Mouse (Mus musculus) cerebellum, adult 8-10 months (tissue): Measurements from ENCODE around the gene Man2b1.
"Not testable (repeated sequence)": the region's sequence is repeated elsewhere in the genome, so short reads cannot be mapped to it uniquely, and the experiment has no call there.

Source experiments
- DNase-seq: peaks from one replicate; pipeline ENCODE4 v3.0.0; 2022

Gene Man2b1

GRCm38 (mm10) chr8:85074617-85075016 lies 8.5 kb upstream of the Man2b1 start:
- no peak for DNase-seq

GRCm38 (mm10) chr8:85076001-85076400 lies 7.1 kb upstream of the Man2b1 start:
- DNase-seq = no peak

GRCm38 (mm10) chr8:85076993-85077392 lies 6.1 kb upstream of the Man2b1 start:
- DNase-seq = peak; percentile 75

GRCm38 (mm10) chr8:85080214-85080531 lies 2.9 kb upstream of the Man2b1 start:
- no peak for DNase-seq

- peak; percentile 66 for DNase-seq
Observed at GRCm38 (mm10) chr8:85080532-85081215, 2.4 kb upstream of the Man2b1 start, which contains the start of gene Wdr83os. Gene Wdr83os (plus strand): TSS chr8:85080740.

DNA sequence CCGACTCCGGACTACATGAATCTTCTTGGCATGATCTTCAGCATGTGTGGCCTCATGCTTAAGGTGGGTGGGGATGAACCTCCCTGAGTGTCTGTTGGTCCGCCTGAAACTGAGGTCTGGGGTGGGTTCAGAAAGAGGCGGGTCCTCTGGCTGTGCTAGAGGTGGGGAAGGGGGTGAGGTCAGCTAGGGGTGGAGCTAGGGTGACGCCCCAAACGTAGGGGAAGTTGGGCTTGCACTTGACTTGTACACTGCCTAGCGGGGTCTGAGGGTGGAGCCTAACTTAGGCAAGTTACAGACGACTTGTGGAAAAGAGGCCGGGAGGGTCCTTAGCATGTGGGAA lies 1.9 kb upstream of the Man2b1 start, which contains the start of gene Wdr83:
Wdr83 (minus strand) TSS at position 91 of the 340 bp plus-strand sequence.
- DNase-seq = no peak

DNA sequence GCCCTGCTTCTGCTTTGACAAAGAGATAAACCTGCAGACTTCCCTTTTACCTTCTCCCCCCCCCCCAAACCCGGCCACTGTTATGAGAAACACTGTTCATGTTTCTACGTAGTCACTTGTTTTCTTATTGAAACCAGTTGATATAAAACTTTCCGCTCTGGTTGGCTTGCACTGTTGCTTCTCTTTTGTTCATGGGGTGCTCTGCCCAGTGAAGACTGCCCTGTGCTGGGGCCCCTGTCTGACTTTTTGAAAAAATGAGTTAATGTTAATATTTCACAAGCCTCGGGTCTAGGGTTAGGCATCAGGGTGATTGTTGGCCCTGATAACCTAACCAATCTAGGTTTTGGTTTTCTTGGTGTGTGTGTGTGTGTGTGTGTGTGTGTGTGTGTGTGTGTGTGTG lies 901 bp upstream of the Man2b1 start:
- DNase-seq = not testable (repeated sequence)

DNA sequence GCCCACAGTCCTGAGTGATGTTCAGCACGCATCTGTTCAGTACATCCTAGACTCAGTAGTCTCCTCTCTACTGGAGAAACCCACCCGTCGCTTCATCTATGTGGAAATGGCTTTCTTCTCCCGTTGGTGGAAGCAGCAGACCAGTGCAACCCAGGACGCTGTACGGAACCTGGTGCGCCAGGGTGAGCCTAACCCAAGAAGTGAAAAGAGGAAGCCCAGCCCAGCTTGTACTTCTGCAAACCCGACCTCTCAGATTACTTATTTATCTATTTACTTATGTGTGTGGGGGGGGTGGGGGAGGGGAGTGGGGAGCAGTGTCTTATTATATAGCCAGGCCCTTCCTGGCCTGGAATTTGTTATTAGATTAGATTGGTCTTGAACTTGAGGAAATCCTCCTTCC lies 1.6 kb downstream of the Man2b1 start:
- DNase-seq = no peak

GRCm38 (mm10) chr8:85086238-85086637 lies 3.2 kb downstream of the Man2b1 start:
- DNase-seq = no peak

- DNase-seq = no peak
Observed at GRCm38 (mm10) chr8:85088771-85089170, 5.7 kb downstream of the Man2b1 start.

- no peak for DNase-seq
Observed at GRCm38 (mm10) chr8:85090856-85091255, 7.8 kb downstream of the Man2b1 start.

DNA sequence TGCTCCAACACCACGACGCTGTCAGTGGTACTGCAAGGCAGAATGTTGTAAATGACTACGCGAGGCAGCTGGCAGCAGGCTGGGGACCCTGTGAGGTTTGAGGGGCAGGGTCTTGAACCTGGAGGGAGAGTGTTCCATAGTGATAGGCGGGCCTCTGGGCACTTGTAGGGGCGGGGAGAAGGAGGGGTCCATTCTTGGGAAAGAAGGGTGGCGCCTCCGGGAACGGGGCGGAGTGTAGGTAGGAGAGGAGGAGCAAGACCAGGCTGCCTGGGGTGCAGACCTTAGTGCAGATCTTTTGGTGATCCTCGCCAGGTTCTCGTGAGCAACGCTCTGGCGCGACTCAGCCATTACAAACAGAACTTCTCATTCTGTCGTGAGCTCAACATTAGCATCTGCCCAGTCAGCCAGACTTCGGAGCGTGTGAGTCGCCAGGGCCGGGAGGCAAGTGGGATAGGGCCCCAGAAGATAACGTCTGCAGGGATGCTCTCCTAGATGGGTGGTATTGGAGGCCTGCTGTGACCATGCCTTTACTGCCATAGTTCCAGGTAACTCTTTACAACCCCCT lies 8.5 kb downstream of the Man2b1 start:
- no peak for DNase-seq

- DNase-seq = no peak
Observed at GRCm38 (mm10) chr8:85095051-85095450, 12.0 kb downstream of the Man2b1 start.

DNA sequence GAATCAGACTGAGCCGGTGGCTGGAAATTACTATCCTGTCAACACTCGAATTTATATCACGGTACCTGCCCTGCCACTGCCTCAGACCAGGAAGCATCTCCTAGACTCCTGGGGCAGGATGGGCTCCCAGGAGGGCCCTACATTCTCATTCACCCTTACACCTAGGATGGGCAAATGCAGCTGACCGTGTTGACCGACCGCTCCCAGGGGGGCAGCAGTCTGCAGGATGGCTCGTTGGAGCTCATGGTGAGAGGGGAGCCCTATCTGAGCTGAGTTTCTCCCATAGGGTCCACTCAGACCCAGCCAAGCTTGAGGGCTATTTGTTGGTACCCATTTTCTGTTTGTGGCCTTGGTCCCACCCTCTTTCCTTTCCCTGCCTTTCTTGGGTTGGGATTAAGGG lies 12.5 kb downstream of the Man2b1 start:
- DNase-seq = no peak

GRCm38 (mm10) chr8:85096196-85096595 lies 13.1 kb downstream of the Man2b1 start:
- DNase-seq = no peak

DNA sequence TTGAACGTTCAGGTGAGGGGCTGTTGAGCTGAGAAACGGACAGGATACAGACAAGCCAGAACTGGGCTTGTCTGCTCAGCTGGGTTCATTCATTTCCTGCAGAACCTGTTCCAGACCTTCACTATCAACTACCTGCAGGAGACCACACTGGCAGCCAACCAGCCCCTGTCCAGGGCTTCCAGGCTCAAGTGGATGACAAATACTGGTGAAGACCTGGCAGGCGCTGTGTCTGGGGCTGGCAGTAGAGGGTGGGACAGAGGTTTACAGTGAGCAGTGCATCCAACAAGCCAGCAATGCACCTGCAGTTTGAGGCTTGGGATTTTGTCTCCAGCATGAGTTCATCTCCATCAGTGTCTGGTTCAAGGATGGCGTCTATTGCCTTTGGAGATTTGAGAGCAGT lies 13.8 kb downstream of the Man2b1 start:
- DNase-seq = no peak

DNA sequence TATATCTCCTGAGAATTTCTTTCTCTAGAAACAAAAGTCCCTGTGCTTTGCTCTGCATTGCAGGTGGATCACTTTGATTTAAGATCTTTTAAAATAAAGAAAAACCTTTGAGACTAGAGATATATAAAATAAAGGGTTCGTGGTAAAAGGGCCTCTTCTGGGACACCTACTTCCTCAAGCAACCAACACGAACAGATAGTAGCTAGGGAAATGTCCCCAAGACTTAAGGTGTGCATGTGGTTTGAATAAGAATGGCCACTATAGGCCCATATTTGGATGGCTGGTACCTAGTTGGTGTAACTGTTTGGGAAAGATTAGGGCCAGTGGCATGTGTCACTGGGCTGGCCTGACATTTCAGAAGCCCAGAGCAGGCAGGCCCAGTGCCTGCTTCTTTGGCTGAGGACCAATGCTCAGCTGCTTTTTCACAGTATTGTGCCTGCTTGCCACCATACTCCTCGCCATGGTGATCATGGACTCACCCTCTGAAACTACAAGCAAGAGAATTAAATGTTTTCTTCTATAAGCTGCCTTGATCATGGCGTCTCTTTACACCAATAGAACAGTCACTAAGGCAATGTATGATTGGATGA lies 17.1 kb downstream of the Man2b1 start:
- DNase-seq = no peak

DNA sequence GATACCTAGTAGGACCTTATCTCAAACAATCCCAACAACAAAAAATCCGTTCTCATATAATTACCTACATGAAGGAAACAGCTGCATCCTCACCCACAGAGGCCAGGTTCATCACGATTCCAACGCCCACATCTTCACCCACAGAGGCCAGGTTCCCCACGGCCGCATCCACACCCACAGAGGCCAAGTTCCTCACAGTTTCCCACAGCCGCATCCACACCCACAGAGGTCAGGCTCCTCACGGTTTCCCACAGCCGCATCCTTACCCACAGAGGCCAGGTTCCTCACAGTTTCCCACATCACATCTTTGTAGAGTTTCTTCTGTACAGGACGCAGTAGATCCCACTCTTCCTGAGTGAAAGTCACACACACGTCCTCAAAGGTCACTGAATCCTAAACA lies 30.2 kb downstream of the Man2b1 start:
- no peak for DNase-seq

DNA sequence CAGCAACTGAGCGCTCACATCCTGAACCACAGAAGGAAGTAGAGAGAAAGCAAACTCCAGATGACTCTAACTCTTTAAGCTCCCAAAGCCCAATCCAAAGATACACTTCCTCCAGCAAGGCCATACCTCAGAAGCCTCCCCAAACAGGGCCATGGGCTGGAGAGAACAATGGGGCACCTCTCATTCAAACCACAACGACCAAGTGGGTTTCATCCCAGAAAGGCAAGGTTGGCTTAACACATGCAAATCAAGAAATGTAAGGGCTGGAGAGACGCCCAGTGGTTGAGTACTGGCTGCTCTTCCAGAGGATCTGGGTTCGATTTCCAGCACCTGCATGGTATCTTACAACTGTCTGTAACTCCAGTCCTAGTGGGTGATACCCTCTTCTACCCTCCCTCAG lies 32.4 kb downstream of the Man2b1 start:
- no peak for DNase-seq

GRCm38 (mm10) chr8:85116984-85117383 lies 33.9 kb downstream of the Man2b1 start:
- DNase-seq = no peak

GRCm38 (mm10) chr8:85119052-85119981 lies 36.2 kb downstream of the Man2b1 start:
- peak; percentile 82 for DNase-seq

DNA sequence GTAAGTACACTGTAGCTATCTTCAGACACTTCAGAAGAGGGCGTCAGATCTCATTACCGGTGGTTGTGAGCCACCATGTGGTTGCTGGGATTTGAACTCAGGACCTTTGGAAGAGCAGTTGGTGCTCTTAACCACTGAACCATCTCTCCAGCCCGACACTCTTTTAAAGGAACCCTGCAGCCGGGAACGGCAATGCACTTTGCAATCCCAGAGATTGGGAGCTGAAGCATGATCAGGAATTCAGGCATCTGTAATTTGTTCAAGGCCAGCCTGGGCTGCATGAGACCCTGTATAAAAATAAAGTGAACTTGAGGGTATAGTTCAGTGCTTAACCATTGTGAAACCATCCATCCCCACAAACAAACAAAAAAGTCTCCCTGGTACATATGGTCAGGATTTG lies 37.2 kb downstream of the Man2b1 start:
- not testable (repeated sequence) for DNase-seq

- no peak for DNase-seq
Observed at GRCm38 (mm10) chr8:85122995-85123394, 39.9 kb downstream of the Man2b1 start, which contains the start of gene Zfp791. Gene Zfp791 (minus strand): TSS chr8:85123095.
